Mouse (Mus musculus): ENCODE data around the gene Zfp423. TPM values are rescaled to one million over a fixed set of nuclear protein-coding genes. Genes with fewer than 3 reads are reported as not detected.
A peak's percentile ranks its signal among the peaks of the same experiment; 100 is the strongest.

Zfp423 gene
- polyA plus RNA-seq, 1 experiment from 2014 or later, result 36.5 TPM

GRCm38 (mm10) chr8:87734902-87735301, 224.5 kb downstream of the Zfp423 start:
- 39% methylated on average over 4 of the region's 4 CpGs for WGBS
- Histone ChIP-seq H3K4me3 (no peak overlapping the region), H3K4me1 (peaks cover 27% of the 10 kb centered on the region; the same call in 1 of the 2 replicates), H3K36me3 (no peaks in the 10 kb centered on the region), H3K9me3 (no peaks in the 10 kb centered on the region), H3K27ac (peak overlapping the region; percentile 55), H3K27me3 (no peaks in the 10 kb centered on the region), H3K9ac (no peak overlapping the region; the same call in 1 of the 2 replicates), H3K4me2 (replicated peaks) (no peak overlapping the region)
- ATAC-seq (ENCODE audit: insufficient number of reproducible peaks, insufficient read depth, low FRiP score, low TSS enrichment), result no peak

DNA sequence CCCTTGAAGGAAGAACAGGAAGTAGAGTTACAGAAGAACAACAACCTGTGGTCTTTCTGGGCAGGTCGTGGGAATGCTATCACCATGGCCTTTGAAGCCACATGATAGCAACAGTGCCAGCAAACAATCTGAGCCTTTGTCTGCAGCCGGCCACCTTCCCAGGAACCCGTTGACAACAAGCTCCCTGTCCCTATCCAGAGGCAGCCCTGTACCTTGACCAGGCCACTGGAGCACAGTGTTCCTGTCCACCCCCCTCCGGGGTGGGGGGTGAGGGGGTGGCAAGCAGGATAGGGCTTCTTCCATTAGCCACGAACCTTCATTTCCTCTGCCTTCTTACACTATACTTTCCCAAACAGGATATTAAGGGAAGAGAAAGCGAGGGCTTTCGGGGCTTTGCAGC, 224.9 kb downstream of the Zfp423 start:
- H3K27ac ChIP-seq, result peak overlapping the region; percentile 55
- no peaks in the 10 kb centered on the region for H3K36me3 ChIP-seq
- 41% methylated on average over 7 of the region's 7 CpGs for WGBS
- H3K4me3 ChIP-seq, result no peak overlapping the region
- no peaks in the 10 kb centered on the region for H3K27me3 ChIP-seq
- peaks cover 27% of the 10 kb centered on the region; the same call in 1 of the 2 replicates for H3K4me1 ChIP-seq
- H3K9me3 ChIP-seq, result no peaks in the 10 kb centered on the region
- H3K9ac ChIP-seq, result no peak overlapping the region; the same call in 1 of the 2 replicates
- ATAC-seq (ENCODE audit: insufficient number of reproducible peaks, insufficient read depth, low FRiP score, low TSS enrichment), result no peak
- no peak overlapping the region for H3K4me2 ChIP-seq (replicated peaks)

- Histone ChIP-seq H3K27me3 (no peaks in the 10 kb centered on the region), H3K4me2 (replicated peaks) (no peak overlapping the region), H3K27ac (no peak overlapping the region), H3K9me3 (no peaks in the 10 kb centered on the region), H3K36me3 (no peaks in the 10 kb centered on the region), H3K9ac (no peak overlapping the region), H3K4me1 (peaks cover 18% of the 10 kb centered on the region; the same call in 1 of the 2 replicates), H3K4me3 (no peak overlapping the region)
- ATAC-seq (ENCODE audit: insufficient number of reproducible peaks, insufficient read depth, low FRiP score, low TSS enrichment), result no peak
- WGBS, result 88% methylated on average over 12 of the region's 12 CpGs
Observed at GRCm38 (mm10) chr8:87731062-87731461, 228.3 kb downstream of the Zfp423 start.

- H3K4me3 ChIP-seq, result no peak overlapping the region
- H3K27me3 ChIP-seq, result no peaks in the 10 kb centered on the region
- no peaks in the 10 kb centered on the region for H3K36me3 ChIP-seq
- ATAC-seq (ENCODE audit: insufficient number of reproducible peaks, insufficient read depth, low FRiP score, low TSS enrichment), result no peak
- peak overlapping the region; percentile 47; the same call in 1 of the 2 replicates for H3K27ac ChIP-seq
- H3K9ac ChIP-seq, result no peak overlapping the region
- peaks cover 46% of the 10 kb centered on the region for H3K4me1 ChIP-seq
- no peaks in the 10 kb centered on the region for H3K9me3 ChIP-seq
- no peak overlapping the region for H3K4me2 ChIP-seq (replicated peaks)
- 52% methylated on average over 8 of the region's 8 CpGs for WGBS
Observed at GRCm38 (mm10) chr8:87723015-87723414, 236.4 kb downstream of the Zfp423 start.

- Histone ChIP-seq H3K27ac (peak overlapping the region; percentile 65; the same call in 1 of the 2 replicates), H3K27me3 (no peaks in the 10 kb centered on the region), H3K4me2 (replicated peaks) (no peak overlapping the region), H3K4me1 (peaks cover 74% of the 10 kb centered on the region), H3K36me3 (no peaks in the 10 kb centered on the region), H3K9ac (no peak overlapping the region), H3K9me3 (no peaks in the 10 kb centered on the region), H3K4me3 (no peak overlapping the region)
- WGBS, result 63% methylated on average over 27 of the region's 27 CpGs
- no peak for ATAC-seq (ENCODE audit: insufficient number of reproducible peaks, insufficient read depth, low FRiP score, low TSS enrichment)
Observed at GRCm38 (mm10) chr8:87719137-87719815, 240.1 kb downstream of the Zfp423 start.

- 61% methylated on average over 5 of the region's 5 CpGs for WGBS
- no peaks in the 10 kb centered on the region for H3K9me3 ChIP-seq
- no peaks in the 10 kb centered on the region for H3K36me3 ChIP-seq
- peaks cover 63% of the 10 kb centered on the region for H3K4me1 ChIP-seq
- no peak overlapping the region for H3K4me2 ChIP-seq (replicated peaks)
- ATAC-seq (ENCODE audit: insufficient number of reproducible peaks, insufficient read depth, low FRiP score, low TSS enrichment), result no peak
- H3K9ac ChIP-seq, result no peak overlapping the region
- H3K4me3 ChIP-seq, result no peak overlapping the region
- H3K27ac ChIP-seq, result peak overlapping the region; percentile 88
- H3K27me3 ChIP-seq, result no peaks in the 10 kb centered on the region
Observed at GRCm38 (mm10) chr8:87717445-87717844, 241.9 kb downstream of the Zfp423 start.

DNA sequence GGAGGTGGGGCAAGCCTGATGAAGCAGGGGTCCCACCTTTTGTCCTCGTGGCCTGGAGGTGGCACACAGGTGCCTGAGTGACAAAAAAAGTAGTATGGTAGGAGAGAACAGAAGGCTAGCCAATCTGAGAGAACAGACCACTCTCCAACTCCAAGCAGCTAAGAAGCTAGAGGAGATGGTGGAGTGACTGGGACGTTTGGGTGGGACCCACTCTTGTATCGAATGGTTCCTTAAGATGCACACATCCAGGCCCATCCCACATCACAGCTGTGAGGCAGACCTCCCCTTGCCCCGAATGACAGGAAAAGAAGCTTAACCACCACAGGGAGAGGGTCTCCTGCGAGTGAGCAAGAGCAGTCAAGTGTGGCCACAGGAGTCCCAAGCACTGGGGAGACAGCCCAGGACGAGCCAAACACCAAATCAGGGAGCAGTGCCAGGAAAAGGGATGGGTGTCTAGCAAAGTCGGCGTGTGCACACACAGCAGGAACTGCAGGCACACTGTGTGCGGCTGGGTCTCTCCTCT, 242.6 kb downstream of the Zfp423 start:
- Histone ChIP-seq H3K27ac (peak overlapping the region; percentile 88), H3K9me3 (no peaks in the 10 kb centered on the region), H3K36me3 (no peaks in the 10 kb centered on the region), H3K27me3 (no peaks in the 10 kb centered on the region), H3K9ac (0 out of 2 replicates have a peak overlapping the region, but pooled peaks have one; percentile 10), H3K4me3 (peak overlapping the region; percentile 12; the same call in 1 of the 2 replicates), H3K4me2 (replicated peaks) (peak overlapping the region; percentile 48), H3K4me1 (peaks cover 58% of the 10 kb centered on the region)
- 21% methylated on average over 9 of the region's 9 CpGs for WGBS
- ATAC-seq (ENCODE audit: insufficient number of reproducible peaks, insufficient read depth, low FRiP score, low TSS enrichment), result no peak

GRCm38 (mm10) chr8:87715731-87716682, 243.4 kb downstream of the Zfp423 start:
- H3K36me3 ChIP-seq, result no peaks in the 10 kb centered on the region
- H3K4me3 ChIP-seq, result peak overlapping the region; percentile 12; the same call in 1 of the 2 replicates
- ATAC-seq (ENCODE audit: insufficient number of reproducible peaks, insufficient read depth, low FRiP score, low TSS enrichment), result peak; percentile 64; the same call in 1 of the 2 replicates
- 0 out of 2 replicates have a peak overlapping the region, but pooled peaks have one; percentile 10 for H3K9ac ChIP-seq
- H3K27ac ChIP-seq, result peak overlapping the region; percentile 88
- peaks cover 55% of the 10 kb centered on the region for H3K4me1 ChIP-seq
- peak overlapping the region; percentile 48 for H3K4me2 ChIP-seq (replicated peaks)
- H3K27me3 ChIP-seq, result no peaks in the 10 kb centered on the region
- H3K9me3 ChIP-seq, result no peaks in the 10 kb centered on the region
- 6% methylated on average over 24 of the region's 24 CpGs for WGBS

DNA sequence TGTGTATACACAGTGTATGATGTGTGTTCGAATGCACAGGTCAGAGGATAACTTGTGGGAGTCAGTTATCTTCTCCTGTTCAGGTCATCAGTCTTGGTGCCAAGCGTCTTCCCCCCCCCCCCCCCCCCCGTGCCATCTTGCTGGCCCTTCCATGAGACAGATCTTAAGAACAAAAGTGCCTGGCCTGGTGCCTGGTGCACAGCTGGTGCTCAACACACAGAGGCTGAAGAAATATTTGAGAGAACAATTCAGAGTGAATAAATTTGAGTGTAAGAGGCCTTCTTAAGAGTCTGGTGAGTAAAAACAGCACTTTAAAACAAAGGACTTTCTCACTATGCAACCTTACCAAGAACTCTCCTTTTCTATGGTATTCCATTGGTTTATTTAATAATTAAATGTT, 245.4 kb downstream of the Zfp423 start:
- Histone ChIP-seq H3K9ac (no peak overlapping the region), H3K36me3 (no peaks in the 10 kb centered on the region), H3K27me3 (no peaks in the 10 kb centered on the region), H3K4me1 (peaks cover 37% of the 10 kb centered on the region), H3K9me3 (no peaks in the 10 kb centered on the region), H3K4me3 (no peak overlapping the region), H3K4me2 (replicated peaks) (no peak overlapping the region), H3K27ac (no peak overlapping the region)
- 73% methylated on average over 3 of the region's 3 CpGs for WGBS
- no peak for ATAC-seq (ENCODE audit: insufficient number of reproducible peaks, insufficient read depth, low FRiP score, low TSS enrichment)

DNA sequence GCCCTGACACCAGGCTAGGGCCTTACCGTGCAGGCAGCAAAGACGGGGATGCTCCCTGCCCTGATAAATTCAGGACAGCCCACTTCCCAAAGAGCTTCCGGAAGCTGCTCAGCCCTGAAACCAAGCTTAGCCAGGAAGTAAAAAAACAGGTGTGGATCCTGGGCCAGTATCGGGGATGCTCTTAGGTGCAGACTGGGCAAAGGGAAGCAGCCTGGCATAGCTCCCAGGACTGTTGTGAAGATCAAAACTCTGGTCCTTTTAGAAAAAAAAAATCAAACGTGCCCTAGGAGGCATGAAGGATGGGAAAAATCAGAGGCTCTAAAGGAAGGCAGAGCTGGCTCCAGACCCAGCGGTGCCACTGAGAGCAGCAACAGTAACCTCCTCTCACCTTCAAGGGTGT, 247.4 kb downstream of the Zfp423 start:
- Histone ChIP-seq H3K9ac (no peak overlapping the region), H3K9me3 (no peaks in the 10 kb centered on the region)
- WGBS, result 80% methylated on average over 6 of the region's 6 CpGs

DNA sequence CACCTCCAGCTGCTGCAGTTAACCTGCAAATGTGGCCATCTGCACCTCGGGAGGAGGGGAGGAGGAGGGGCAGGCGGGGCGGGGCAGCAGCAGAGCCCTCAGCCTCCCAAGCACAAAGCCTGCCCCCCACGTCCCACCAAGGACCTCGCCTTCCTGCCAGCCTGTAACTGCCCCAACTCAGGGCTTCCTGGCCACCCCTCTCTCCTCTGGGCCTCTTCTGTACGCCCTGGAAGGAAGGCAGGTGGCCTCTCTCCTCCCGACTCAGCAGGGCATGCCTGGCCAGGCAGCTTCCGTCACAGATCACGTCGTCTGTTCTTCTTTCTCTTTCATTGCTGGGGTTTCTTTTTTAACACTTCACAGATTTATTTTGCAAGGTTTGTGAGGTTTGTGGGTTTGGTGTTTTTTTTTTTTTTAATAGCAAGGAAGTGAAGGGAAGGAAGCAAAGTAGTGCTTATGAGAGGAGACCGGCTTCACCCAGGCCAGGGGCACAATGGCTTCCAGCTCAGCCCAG, 251.2 kb downstream of the Zfp423 start:
- Histone ChIP-seq H3K9me3 (no peaks in the 10 kb centered on the region), H3K27me3 (no peaks in the 10 kb centered on the region), H3K36me3 (no peaks in the 10 kb centered on the region), H3K4me3 (no peak overlapping the region), H3K9ac (no peak overlapping the region), H3K4me2 (replicated peaks) (no peak overlapping the region), H3K4me1 (peaks cover 21% of the 10 kb centered on the region), H3K27ac (no peak overlapping the region)
- 29% methylated on average over 11 of the region's 11 CpGs for WGBS
- no peak for ATAC-seq (ENCODE audit: insufficient number of reproducible peaks, insufficient read depth, low FRiP score, low TSS enrichment)

More for the DNA sequence above, 247.4 kb downstream of the Zfp423 start:
- Histone ChIP-seq H3K36me3 (no peaks in the 10 kb centered on the region), H3K4me2 (replicated peaks) (no peak overlapping the region), H3K4me1 (peaks cover 27% of the 10 kb centered on the region), H3K27me3 (no peaks in the 10 kb centered on the region), H3K4me3 (no peak overlapping the region), H3K27ac (no peak overlapping the region)
- ATAC-seq (ENCODE audit: insufficient number of reproducible peaks, insufficient read depth, low FRiP score, low TSS enrichment), result no peak

All from embryonic facial prominence, embryonic 12.5 days (tissue).